Mouse (Mus musculus): ENCODE data around the gene Tnr. TPM values are rescaled to one million over a fixed set of nuclear protein-coding genes. Genes with fewer than 3 reads are reported as not detected.
A peak's percentile ranks its signal among the peaks of the same experiment; 100 is the strongest.

Gene Tnr
- total RNA-seq, 4 experiments from 2014 or later: 8.6 to 12.9 (median 11.0) TPM

DNA sequence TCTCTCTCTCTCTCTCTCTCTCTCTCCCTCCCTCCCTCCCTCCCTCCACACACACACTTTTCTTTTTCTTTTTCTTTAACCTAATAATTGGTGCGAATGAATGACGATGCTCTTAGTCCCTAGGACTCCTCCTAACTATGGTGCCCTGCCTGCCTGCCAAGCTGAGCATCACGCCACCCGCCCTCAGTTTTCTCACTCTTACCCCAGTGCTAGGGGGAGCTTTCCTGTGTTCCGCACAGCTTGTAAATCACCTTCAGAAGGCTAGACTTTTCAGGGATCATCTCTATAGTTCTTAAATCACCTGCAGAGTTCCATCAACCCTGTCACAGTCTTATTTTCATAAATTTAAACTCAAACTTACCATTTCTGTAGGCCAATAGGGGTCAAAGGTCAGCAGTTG is 200.2 kb downstream of the Tnr start:
- no peak for DNase-seq

DNA sequence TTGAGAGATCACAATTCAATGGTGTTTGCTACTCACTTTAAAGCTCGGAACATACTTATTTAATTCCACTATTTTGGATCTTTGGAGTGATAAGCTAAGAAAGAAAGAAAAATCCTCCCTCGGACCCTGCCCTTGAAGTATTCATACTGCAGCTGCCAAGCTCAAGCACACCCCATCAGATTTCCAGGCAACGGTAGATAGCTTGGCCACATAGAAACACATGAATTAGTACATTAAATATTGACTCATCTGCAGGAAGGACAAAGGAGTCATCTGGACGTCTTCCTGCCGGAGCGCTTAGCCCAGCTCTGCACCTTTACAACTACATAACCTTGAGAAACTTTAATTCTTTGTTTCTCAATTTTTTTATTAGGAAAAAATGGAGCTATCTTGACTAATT is 205.7 kb downstream of the Tnr start:
- no peak for DNase-seq

DNA sequence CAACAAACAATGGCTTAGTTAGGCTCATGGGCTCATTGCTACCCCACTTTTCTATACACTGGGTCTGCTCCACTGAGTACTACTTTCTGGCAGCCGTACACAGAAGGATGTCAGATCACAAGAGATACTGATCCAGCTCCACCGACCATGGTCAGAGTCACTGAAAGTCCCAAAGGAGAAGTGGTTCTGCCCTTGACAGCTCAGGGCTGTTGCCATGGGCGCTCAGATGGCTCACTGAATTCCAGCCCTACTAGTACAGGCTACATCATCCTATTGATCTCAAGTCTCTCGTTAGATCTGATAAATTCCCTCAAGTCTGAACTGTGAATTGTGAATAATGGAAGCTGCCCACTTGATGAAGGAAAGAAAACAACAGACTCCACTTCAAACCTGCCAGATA is 207.3 kb downstream of the Tnr start:
- DNase-seq: peak; percentile 31

DNA sequence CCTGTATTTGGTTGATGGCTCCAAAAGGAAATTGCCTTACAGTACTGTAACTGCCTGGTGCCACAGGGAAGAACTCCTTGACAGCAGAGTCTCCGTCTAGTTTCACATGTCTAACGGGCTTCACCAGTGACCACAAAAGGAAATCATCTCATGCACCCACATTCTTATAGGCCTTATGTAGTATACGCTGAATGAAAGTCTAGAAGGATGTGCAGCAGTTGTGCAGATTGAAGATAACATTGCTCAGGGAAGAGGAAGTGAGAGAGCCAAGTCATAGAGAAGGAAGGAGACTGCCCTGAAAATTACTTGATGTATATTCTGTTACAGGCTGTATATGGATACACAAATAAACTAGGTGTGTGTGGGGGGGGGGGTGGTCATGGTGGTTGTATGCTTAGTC is 211.5 kb downstream of the Tnr start:
- DNase-seq: no peak

DNA sequence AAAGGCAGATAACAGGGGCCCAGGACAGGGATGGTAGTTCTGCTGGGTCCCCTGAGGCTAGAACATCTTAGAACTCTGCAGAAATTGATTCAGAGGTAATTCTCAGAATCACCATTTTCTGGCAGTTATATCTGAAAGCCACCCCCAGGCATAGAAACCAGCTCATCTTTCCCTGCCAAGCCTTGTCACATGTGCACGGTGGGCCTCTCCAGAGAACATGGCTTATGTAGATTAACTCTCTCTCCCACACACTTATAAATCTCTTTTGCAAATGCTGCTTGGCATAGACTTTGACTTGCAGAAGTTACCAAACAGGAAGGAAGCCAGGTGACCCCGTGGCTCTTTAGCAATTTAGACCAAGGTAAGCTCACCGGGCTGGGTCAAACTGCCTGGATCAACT is 215.9 kb downstream of the Tnr start:
- no peak for DNase-seq

DNA sequence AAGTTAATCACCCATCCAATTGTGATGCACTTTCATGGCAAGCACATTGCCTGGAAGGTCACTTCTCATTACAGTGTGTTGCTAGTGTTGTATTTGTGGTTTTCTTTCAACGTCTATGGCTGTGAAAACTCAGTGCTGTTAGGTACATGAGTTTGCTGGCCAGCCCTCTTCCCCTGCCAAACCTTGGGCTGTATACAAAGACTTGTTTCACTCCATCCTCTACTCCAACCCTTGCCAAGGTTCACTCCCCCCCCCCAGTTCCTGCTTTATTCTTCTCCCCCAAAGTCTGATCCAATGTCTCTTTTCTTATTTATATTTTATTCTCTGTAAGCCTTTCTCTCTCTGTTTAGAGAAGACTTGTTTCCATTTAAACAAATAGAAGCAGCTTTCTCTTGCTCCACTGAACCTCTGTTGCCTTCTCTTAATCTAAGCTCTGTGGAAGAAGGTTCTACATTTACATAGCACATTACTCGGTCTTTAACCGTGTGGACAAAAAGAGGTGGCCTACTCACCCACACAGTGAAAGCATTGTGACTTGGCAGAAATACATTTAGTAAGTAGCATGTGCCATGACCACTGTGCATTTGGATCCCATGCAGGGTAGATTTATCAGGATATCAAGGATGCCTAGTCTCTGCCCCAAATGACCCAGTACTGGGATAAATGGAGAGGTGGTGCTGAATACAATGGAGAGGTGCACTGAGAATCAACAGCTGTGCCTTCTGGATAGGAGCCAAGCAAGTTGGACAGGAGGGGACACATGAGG is 217.9 kb downstream of the Tnr start:
- DNase-seq: no peak

DNA sequence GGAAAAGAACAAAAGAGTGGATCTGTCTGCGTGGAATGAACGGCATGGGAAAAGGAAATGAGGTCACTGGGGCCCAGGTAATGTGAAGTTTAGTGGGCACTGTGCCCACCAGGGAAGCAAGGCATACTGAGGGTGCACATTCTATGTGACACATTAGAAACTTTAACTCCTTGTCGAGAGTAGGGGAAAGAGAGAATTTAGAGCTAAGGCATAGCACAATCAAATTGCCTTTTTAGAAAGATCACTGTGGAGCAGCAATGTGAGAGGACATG is 218.4 kb downstream of the Tnr start:
- no peak for DNase-seq

DNA sequence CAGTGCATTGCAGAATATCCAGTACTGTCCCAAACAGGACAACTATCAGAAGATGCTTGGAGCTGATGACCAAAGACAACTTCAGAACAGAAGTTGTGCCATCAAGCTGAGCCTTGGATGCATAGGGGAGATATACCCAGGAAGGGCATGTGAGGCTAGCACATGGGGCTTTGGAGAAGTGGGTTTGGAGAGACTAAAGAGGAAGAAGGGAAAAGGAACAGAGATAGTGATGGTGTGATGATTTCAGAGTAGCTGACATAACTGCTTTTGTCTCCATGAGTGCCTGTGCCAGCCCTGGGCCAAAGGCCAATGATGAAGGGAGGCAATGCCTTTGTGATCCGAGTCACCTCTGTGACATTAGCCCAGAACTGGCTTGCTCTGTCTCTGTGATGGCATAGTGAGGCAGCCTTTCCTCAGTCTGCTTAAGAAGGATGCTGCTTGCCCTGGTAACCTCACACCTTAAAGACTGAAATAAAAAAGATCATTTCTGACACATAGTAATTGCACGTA is 220.2 kb downstream of the Tnr start:
- no peak for DNase-seq

DNA sequence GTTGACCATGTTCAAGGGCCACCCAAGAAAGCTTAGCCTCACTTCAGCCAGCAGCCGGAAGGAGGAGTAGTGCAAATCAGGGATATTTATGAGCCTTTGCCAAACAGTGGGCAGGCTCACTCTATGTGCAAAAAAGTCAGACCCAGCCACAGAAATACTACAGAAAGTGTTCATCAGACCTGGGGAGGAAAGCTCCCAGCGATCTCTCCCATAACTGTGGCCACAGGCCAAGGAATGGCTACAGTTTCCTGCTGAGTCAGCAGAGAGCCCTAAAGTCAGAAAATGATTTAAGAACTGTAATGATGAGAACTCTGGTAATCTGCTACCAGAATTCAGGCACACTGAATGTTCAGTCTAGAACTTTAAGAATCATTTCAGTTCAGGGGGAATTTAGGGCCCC is 221.7 kb downstream of the Tnr start:
- DNase-seq: no peak

DNA sequence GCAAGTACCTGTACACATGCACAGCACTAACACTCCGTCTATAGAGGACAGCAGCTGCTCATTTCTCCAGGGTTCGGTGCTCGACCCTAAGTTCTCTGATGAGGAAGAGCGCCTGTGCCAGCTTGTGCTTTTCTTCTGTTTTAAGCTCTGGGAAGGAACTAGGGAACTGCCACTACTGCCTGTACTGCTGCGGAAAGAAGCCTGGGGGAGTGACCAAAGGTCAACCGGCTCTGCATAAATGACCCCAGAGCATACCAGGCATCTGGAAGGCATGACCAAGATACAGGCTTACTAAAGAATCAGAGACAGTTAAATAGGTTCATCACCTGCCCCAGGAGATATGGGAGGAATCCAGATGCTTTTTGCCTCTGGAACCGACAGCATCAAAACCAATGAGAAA is 224.4 kb downstream of the Tnr start:
- no peak for DNase-seq

DNA sequence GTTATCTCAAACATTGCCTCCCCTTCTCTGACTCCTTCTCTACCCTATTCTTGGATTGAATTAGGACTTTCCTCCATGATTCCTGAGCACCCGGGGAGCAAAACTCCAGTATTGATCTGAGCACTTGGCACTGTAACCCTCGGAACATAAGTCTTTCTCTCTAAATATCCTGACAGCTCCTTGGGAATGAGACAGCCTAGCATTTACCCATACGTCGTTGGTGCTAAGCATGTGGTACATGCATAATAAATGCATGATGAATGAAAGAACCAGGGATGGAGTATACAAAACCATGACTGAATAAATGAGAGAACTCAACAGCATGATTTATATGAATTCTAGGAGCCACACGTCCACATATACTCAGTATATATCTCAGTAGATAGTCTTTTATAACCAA is 226.8 kb downstream of the Tnr start:
- no peak for DNase-seq

DNA sequence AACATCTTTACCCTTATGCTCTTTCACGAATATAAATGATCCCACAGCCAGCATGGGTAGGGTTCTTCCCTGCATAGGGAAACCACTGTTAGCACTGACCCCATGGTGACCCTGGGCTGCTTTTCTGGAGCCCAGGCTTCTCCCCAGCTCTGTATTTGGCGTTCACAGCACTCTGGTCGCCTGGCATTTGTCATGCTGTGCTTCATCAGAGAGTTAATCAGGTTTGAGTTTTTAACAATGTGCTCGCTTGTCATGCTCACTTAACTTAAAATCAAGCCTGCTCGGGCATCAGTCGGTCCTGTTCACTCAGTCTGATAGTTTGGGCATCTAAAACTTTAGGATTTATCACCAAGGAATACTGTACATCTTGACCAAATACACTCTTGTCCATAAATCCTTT is 227.3 kb downstream of the Tnr start:
- no peak for DNase-seq

DNA sequence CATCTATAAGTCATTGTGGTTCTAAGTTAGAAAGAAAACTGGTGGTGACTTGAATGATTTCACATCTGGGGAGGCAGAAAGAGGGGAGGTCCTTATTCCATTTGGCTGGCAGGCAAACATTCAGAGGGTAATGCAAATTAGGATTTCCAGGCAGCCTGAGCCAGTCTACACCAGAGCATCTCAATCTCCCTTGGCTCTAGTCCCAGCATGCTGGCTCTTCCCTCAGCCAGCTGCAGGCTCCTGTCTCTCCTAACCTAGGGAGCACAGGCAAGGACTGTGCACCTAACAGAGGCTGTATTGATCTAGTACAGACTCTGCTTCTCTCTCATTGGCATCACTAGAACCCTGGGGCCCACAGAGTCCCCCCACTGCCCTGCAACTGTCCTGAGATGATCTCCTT is 237.4 kb downstream of the Tnr start:
- DNase-seq: no peak

DNA sequence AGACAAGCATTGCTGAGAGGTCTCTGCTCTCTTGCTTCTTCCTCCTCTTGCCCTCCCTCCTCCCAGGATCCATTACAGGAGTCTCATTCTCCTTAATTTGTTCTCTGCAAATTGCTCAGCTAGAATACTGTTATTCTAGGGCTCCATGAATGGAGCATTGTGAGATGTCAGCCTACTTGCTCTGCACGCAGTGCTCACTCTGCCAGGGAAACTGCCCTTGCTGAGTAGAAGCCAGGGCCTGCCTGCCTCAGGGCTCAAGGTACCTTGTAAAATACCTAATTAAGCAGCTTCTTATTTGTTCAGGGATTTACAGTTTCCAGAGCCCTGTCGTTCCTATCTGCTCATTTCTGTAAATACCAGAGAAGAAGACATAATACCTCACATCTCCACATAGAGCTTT is 240.3 kb downstream of the Tnr start:
- no peak for DNase-seq

DNA sequence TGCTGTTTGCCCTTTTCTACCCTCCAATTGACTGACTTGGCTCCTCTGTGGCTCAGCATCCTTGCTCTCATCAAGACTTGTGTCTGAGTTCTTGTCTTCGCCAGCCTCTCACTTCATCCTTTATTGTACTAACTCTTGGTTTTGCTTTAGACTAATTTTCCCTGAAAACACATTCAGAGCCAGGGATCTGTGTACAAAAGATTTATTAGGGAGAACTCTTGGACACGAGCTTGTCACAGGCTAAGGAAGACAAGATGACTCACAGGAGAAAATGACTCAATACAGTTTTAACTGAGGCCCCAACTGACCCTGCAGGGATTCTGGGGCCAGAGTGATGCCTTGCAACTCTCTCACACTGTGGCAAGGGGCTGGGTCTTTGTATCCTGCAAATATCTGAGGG is 241.3 kb downstream of the Tnr start:
- DNase-seq: no peak

DNA sequence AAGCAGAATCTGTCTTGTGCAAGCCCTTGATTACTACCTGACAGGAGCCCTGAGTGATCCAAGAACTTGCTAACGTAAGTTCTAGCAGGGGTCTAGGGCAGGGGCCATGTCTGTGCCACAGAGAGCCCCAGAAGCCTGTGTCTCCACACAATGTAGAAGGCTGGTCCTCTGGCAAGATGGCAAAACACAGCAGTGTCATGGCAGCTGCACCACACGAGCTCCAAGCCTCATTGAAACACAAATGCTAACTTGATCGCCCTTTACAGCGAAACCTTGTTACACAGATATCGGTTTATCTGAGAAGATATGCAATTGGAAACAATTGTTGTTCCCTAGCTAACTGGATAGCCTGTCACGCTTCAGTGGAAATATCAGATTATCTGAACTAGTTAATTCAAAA is 246.4 kb downstream of the Tnr start:
- no peak for DNase-seq

DNA sequence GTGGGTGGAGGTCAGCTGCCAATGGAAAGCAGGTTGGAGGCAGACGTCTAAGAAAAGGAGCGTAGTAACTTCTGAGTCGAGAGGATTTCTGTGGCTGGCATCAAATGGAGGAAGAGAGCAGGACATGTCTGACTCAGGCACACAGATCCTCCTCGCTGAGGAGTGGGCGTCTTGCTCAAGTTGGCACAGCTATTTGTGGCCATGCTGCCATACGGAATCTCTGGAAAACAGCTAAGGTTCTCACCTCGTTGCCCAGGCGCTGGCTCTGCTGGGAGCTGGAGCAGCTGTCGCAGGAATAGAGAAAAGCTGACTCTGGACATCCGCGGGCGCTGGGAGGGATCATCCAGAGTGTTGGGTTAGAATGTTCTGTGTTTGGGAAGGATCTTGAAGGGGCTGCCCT is 250.1 kb downstream of the Tnr start:
- DNase-seq: no peak

DNA sequence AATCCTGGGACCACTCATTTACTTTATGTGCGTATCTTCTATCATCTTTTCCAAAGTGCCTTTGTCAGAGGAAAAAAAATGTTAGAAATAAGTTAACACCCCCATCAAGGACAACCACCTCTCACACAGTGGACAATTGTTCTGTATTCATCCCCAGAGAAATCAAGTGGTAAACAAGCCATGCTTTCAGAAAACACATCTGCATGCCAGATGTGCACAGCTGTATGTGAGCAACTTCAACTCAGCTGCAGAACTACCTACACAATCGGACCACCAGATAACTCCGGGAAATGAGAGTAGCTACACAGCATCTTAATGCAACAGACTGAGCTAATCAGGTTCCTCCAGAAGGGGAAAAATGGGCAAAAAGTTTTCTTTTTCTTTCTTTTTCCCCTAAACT is 251.6 kb downstream of the Tnr start:
- no peak for DNase-seq

DNA sequence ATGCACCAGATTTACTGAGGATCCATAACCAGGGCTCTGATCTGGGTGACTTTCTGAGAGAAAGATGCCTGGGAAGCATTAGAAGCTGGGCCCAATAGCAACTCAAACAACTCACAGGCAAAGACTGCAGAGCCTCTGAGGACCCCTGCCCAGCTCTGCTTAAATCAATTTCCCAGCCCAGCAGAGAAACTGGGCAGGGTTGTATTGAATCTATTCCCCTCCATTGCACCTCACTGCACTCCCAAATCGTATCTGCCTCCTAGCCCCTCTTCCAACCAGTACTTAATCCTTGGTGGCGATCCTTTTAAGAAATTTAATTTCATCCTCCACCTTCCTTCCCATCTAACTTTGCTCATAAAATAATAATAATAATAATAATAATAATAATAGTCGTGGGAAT is 253.5 kb downstream of the Tnr start:
- DNase-seq: no peak

DNA sequence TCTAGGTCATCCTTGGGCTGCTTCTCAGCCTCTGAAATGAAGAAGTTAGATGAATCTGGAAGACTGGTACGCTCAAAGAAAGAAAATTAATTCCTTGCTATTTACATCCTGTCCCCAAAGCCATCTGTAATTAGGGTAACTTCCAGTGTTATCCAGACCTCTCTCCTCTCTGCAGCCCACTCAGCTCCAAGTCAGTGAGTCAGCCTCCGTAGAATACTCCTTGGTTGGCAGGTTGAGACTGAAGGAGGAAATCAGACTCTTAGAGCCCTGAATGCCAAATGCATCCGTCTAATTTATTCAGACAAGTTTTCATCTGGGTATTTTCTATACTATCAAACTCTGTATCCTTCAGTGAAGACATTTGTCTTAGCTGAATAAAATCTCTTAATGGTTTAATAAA is 255.9 kb downstream of the Tnr start:
- DNase-seq: no peak

DNA sequence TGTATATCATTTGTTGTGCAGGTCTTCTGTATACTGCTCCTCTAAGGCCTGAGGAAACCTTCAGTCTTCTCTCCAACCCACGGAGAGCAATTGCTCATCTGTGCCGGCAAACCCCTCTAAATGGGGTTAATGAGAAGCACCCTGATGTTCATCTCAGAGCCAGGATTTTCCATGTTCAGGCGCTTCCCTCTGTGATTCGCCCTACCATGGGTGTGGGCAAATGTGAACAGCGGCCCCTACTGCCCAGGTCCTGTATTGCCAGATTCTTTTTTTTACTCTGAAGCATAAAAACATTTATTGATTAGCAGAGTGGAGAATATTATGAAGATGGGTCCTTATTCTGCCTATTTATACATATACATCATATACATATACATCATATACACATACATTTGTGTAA is 260.3 kb downstream of the Tnr start:
- no peak for DNase-seq

DNA sequence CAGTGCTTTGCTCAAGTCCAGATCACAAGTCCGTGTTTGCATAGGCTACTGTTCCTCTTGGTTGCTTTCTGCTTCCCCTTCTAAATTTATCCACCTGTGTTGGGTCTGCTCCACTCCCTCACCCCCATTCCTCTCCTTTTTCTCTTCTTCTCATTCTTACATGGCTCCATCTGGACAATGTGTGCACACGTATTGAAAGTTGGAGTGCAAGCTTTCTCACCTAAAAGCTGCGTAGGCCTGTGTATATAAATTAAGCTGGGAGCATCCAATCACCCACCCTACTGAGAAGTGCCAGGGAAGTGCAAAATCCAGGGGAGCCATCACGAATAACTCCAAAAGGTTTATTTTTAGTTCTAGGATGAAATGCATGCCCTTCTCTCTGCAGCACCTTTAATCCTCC is 264.7 kb downstream of the Tnr start:
- DNase-seq: no peak

DNA sequence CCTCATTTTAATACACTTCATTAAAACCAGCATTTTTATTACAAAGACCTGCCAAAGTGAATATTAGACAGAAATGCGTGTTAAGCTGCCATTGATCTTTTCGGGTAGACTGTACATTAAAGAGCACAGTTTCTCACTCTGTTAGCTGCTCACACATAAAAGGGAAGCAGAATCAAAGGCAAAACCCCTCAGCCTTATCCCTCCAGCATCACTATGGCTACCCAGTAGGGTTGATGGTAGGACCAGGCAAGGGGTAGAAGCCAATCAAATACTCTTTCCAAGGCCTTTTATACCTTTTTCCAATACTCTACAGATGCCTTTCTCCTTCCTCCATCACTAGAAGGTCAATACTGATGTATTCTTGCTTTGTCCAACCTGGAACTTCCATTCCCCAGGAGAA is 269.0 kb downstream of the Tnr start:
- no peak for DNase-seq

DNA sequence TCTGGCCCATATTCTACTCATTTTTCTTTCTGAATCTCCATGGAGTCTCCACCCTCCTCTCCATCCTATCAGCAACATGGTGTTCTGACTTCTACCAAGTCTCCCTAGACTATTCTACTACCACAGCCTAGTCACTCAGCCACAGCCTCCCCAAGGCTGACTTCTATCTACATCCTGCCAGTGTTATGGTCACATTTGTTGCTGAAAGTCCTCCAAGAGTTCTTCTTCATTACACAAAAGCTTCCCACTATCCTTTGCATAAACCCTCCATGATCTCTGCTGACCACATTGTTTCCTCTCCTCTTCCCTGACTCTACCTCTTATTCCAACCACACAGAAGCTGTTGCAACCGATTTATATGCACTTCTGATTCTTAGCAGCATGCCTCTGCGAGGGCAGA is 272.5 kb downstream of the Tnr start:
- no peak for DNase-seq

DNA sequence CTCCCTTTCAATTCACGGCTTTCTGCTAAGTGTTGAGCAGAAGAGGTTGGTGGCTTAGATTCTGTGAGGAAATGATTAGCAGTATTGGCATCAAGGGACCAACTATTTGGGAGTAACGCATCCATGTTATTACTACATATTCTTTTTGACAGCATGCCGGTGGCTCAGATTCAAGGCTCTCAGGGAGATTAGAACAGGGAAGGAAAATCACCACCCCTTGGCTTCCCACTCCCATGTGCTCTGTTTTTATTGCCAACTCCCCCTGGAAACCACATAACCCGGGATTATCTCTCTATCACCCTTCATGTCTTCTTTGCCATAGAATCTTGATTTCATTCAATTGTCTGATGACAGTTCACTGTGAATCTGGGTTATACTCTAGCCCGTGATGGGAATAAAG is 276.8 kb downstream of the Tnr start:
- DNase-seq: no peak

Measured in adrenal gland, adult 8-10 months (tissue).